Mouse (Mus musculus) liver, embryonic 11.5 days (tissue): ENCODE data around the gene Tle6. TPM values are rescaled to one million over a fixed set of nuclear protein-coding genes. Genes with fewer than 3 reads are reported as not detected.
"Not testable (repeated sequence)": the region's sequence is repeated elsewhere in the genome, so short reads cannot be mapped to it uniquely, and the experiment has no call there.

Experiments
- ATAC-seq: fragments of 200-750 bp; cut with Nextera tagmentation; replicated peaks from 2 replicates; pipeline ENCODE4 v1.8.0; 2017; ENCODE audit warnings: moderate number of reproducible peaks, mild to moderate bottlenecking, moderate TSS enrichment, moderate library complexity; ENCODE audit not compliant: low FRiP score
- DNase-seq: peaks from one replicate; pipeline ENCODE4 v3.0.0-alpha.2; 2017; ENCODE audit warnings: low spot score
- H3K27ac ChIP-seq: fragments of 300-500 bp; sonication (generic); 2 replicates; pipeline ENCODE4 v1.5.1; 2014; ENCODE audit warnings: mild to moderate bottlenecking, low read depth, low read length, control low read depth
- H3K27me3 ChIP-seq: fragments of 300-500 bp; sonication (generic); replicated peaks from 2 replicates; pipeline ENCODE4 v1.6.1; 2014; ENCODE audit warnings: low read length, mixed read lengths; ENCODE audit not compliant: control insufficient read depth, insufficient read depth
- H3K36me3 ChIP-seq: fragments of 300-500 bp; sonication (generic); 2 replicates; pipeline ENCODE4 v1.6.1; 2014; ENCODE audit warnings: mild to moderate bottlenecking, low read length, moderate library complexity, mixed read lengths; ENCODE audit not compliant: control insufficient read depth, insufficient read depth
- H3K4me1 ChIP-seq: fragments of 300-500 bp; sonication (generic); replicated peaks from 2 replicates; pipeline ENCODE4 v1.6.1; 2014; ENCODE audit warnings: low read length, mixed read lengths; ENCODE audit not compliant: control insufficient read depth, insufficient read depth
- H3K4me2 ChIP-seq: fragments of 300-500 bp; sonication (generic); 2 replicates; pipeline ENCODE4 v1.6.1; 2014; ENCODE audit warnings: mild to moderate bottlenecking, control low read depth, moderate library complexity
- H3K4me3 ChIP-seq: fragments of 300-500 bp; sonication (generic); 2 replicates; pipeline ENCODE4 v1.5.1; 2014; ENCODE audit warnings: low read depth, low read length, control low read depth
- H3K9ac ChIP-seq: fragments of 300-500 bp; sonication (generic); 2 replicates; pipeline ENCODE4 v1.6.1; 2014; ENCODE audit warnings: low read depth, low read length, control low read depth
- H3K9me3 ChIP-seq: fragments of 300-500 bp; sonication (generic); 2 replicates; pipeline ENCODE4 v1.6.1; 2016; ENCODE audit warnings: low read length, inconsistent platforms, mixed read lengths; ENCODE audit not compliant: control insufficient read depth
- WGBS: fragments of 180-500 bp; shearing (Covaris S2); extraction: QIAGEN DNeasy Blood & Tissue Kit; methylation state at CpG from one replicate; pipeline ENCODE4 v1.1.7; 2014; 5-methylcytosine and 5-hydroxymethylcytosine counted together
- polyA plus RNA-seq: library from polyadenylated mRNA; unstranded; fragments of >200 nt; fragmentation: Nextera tagmentation; extraction: Ambion mirVana; gene quantifications from 2 replicates; pipeline ENCODE4 v1.2.1, GENCODE M21; 2014

The Tle6 gene
- polyA plus RNA-seq, 1 experiment from 2014 or later: 16.7 TPM

DNA sequence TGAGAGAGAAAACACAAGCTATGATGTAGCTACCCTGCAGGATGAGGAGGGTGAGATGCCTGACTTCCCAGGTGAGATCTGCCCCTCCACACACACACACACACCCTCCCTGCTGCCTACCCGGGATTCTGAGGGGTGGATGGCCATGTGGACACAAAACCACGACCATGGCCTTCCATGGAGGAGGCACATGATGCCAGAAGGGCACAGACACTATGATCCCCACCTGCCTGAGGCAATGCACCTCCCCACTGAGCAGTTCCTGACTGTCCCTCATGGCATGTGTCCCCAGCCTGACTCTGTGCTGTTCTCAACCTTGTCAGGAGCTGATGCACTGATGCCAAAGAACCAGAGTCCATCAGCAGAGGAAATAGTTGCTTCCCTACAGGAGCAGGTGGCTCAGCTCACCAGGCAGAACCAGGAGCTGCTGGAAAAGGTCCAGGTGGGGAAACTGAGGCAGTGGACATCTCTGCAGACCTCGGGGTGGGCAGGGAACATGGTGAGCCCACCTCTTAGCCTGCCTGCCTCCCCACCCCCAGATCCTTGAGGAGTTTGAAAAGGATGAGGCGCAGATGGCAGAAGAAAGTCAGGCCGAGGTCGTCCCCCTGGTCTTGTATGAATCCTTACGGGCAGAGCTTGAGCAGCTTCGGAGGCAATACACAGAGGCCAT is 41.2 kb upstream of the Tle6 start:
- no peaks in the 10 kb centered on the region for H3K36me3 ChIP-seq
- H3K27me3 ChIP-seq: no peaks in the 10 kb centered on the region
- DNase-seq (no peak), ATAC-seq (no peak)
- H3K9me3 ChIP-seq: no peaks in the 10 kb centered on the region
- no peak overlapping the region for H3K27ac ChIP-seq
- peaks cover 11% of the 10 kb centered on the region for H3K4me1 ChIP-seq
- peak overlapping the region; percentile 78 for H3K4me3 ChIP-seq
- peak overlapping the region; percentile 94 for H3K9ac ChIP-seq
- 80% methylated on average over 8 of the region's 8 CpGs for WGBS
- peak overlapping the region; percentile 97 for H3K4me2 ChIP-seq

DNA sequence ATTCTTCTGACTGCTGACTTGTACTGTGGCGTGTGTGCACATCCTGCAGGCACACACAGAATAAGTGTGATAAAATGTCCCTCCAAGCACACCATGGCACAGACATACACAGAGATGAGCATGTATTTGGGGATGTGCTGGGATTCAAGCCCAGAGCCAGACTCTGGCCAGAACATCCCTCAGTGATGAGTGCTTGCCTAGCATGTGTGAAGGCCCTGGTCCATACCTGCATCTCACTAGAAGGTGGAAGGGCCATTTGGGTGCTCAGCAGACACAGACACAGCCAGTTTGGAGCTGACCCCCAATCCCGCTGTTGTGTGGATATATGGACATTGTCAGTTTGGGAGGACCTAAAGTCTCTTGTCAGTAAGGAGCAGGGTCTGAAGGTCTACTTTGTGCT is 40.7 kb upstream of the Tle6 start:
- Histone ChIP-seq H3K27ac (no peak overlapping the region), H3K36me3 (no peaks in the 10 kb centered on the region), H3K4me1 (peaks cover 11% of the 10 kb centered on the region), H3K9me3 (no peaks in the 10 kb centered on the region), H3K4me3 (no peak overlapping the region), H3K9ac (no peak overlapping the region), H3K27me3 (no peaks in the 10 kb centered on the region), H3K4me2 (no peak overlapping the region)
- WGBS: 84% methylated on average over 2 of the region's 2 CpGs
- DNase-seq (no peak), ATAC-seq (no peak)

DNA sequence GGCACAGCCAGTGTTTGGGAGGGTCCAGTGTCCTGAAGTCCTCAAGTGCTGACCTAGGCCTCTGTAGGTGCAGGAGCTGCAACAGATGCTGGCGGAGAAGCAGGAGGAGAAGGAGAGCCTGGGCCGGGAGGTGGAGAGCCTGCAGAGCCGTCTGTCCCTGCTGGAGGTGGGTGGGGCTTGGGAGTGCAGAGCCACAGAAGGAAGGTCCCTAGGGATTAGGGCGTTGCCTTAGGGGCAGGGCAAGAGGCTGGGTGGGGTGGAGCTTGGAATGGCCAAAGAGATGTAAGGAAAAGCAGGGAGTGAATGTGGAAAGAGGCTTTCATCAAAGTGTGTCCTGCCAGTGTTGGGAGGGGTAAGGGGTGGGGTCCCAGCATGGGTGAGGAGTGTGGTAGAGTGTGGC is 40.0 kb upstream of the Tle6 start:
- peaks cover 14% of the 10 kb centered on the region for H3K4me1 ChIP-seq
- H3K27me3 ChIP-seq, H3K27ac ChIP-seq, H3K36me3 ChIP-seq, H3K9ac ChIP-seq, ATAC-seq, H3K4me2 ChIP-seq, H3K9me3 ChIP-seq, DNase-seq, H3K4me3 ChIP-seq: not testable (repeated sequence)
- 51% methylated on average over 4 of the region's 4 CpGs for WGBS

DNA sequence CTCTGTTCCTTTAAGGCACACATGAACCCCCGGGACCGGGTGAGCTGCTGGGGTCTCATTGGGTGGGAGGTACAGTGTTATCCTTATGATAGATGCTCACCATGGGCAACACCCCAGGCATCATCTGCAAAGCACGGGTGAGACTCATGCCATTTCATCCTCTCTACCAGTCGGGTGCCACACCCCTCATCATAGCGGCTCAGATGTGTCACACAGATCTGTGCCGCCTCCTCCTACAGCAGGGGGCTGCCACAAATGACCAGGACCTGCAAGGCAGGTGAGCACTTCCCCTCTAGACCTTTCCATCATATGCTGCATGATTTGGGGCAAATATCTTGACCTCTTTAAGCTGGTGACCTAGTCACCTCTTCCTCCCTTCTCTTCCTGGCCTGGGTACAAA is 37.2 kb upstream of the Tle6 start:
- no peak for ATAC-seq
- H3K9me3 ChIP-seq: no peaks in the 10 kb centered on the region
- 65% methylated on average over 6 of the region's 6 CpGs for WGBS
- H3K4me3 ChIP-seq: no peak overlapping the region
- H3K4me2 ChIP-seq: no peak overlapping the region
- no peak for DNase-seq
- no peak overlapping the region for H3K27ac ChIP-seq
- no peaks in the 10 kb centered on the region for H3K27me3 ChIP-seq
- peaks cover 19% of the 10 kb centered on the region for H3K4me1 ChIP-seq
- no peak overlapping the region for H3K9ac ChIP-seq
- no peaks in the 10 kb centered on the region for H3K36me3 ChIP-seq

- Histone ChIP-seq H3K27ac (no peak overlapping the region), H3K4me2 (0 out of 2 replicates have a peak overlapping the region, but pooled peaks have one; percentile 28), H3K9me3 (no peaks in the 10 kb centered on the region), H3K36me3 (no peaks in the 10 kb centered on the region), H3K27me3 (no peaks in the 10 kb centered on the region), H3K4me3 (no peak overlapping the region), H3K9ac (no peak overlapping the region), H3K4me1 (peaks cover 7% of the 10 kb centered on the region)
- WGBS: 12% methylated on average over 8 of the region's 8 CpGs
- ATAC-seq: no peak
- no peak for DNase-seq
These were observed 35.5 kb upstream of the Tle6 start for GRCm38 (mm10) chr10:81636338-81636737.

- DNase-seq: peak; percentile 87
- ATAC-seq: peak; percentile 95
- H3K4me2 ChIP-seq: peak overlapping the region; percentile 77
- WGBS: 6% methylated on average over 37 of the region's 37 CpGs
- peak overlapping the region; percentile 13; the same call in 1 of the 2 replicates for H3K27ac ChIP-seq
- H3K4me1 ChIP-seq: peaks cover 8% of the 10 kb centered on the region
- no peaks in the 10 kb centered on the region for H3K9me3 ChIP-seq
- peak overlapping the region; percentile 46 for H3K9ac ChIP-seq
- no peaks in the 10 kb centered on the region for H3K27me3 ChIP-seq
- peak overlapping the region; percentile 46 for H3K4me3 ChIP-seq
- no peaks in the 10 kb centered on the region for H3K36me3 ChIP-seq
These were observed 32.6 kb upstream of the Tle6 start for GRCm38 (mm10) chr10:81633253-81634099.

- WGBS: 84% methylated on average over 16 of the region's 16 CpGs
- Histone ChIP-seq H3K9ac (peak within 1 kb of the TSS; percentile 88), H3K27me3 (no peaks in the 10 kb centered on the region), H3K4me1 (peaks cover 23% of the 10 kb centered on the region), H3K9me3 (no peaks in the 10 kb centered on the region), H3K4me2 (peak within 1 kb of the TSS; percentile 83), H3K27ac (peak within 1 kb of the TSS; percentile 92), H3K4me3 (peak within 1 kb of the TSS; percentile 70), H3K36me3 (peaks cover 2% of the 10 kb centered on the region; the same call in 1 of the 2 replicates)
- no peak for ATAC-seq
- DNase-seq: no peak
These were observed 27.5 kb upstream of the Tle6 start, which contains the start of gene Ankrd24 for GRCm38 (mm10) chr10:81628390-81628789. TSS of gene Ankrd24 (plus strand) at chr10:81628540.

DNA sequence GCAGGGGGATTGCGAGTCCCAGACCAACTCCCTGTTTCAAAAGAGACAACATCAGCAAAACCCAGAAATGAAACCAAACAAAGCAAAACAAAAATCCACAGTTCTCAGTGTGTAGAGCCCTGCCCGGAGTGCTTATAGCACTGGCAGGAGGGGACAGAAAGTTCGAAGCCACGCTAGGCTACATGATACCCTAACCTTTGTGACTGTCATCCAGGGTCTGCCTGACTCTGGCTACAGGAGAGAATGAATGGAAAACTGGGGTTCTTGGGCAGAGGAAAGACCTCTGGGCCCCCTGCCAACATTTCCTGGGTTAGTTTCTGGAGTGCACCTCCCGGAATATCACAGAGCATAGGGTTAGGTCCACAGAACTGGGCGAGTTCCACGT is 27.0 kb upstream of the Tle6 start:
- Histone ChIP-seq H3K9me3 (no peaks in the 10 kb centered on the region), H3K36me3 (peaks cover 2% of the 10 kb centered on the region; the same call in 1 of the 2 replicates), H3K9ac (peak overlapping the region; percentile 88), H3K4me1 (peaks cover 25% of the 10 kb centered on the region), H3K4me3 (peak overlapping the region; percentile 70), H3K27ac (peak overlapping the region; percentile 92), H3K27me3 (no peaks in the 10 kb centered on the region), H3K4me2 (peak overlapping the region; percentile 83)
- ATAC-seq (peak; percentile 35), DNase-seq (no peak)
- WGBS: 45% methylated on average over 7 of the region's 7 CpGs
